Mouse (Mus musculus) kidney, adult 2 months (tissue): Measurements from ENCODE around the gene Ell. TPM values are rescaled to one million over a fixed set of nuclear protein-coding genes. Genes with fewer than 3 reads are reported as not detected.

ENCODE experiments used
- DNase-seq: peaks from one replicate; pipeline ENCODE4 v3.0.0; 2021
- H3K27ac ChIP-seq: fragments of 200-500 bp; 2 replicates; pipeline ENCODE4 v1.5.1; 2012; ENCODE audit warnings: low read depth, low read length, control low read depth, inconsistent platforms; ENCODE audit not compliant: insufficient read depth
- H3K27me3 ChIP-seq: fragments of 200-500 bp; replicated peaks from 2 replicates; pipeline ENCODE4 v1.6.1; 2012; ENCODE audit warnings: mild to moderate bottlenecking, moderate library complexity, low read length, inconsistent platforms; ENCODE audit not compliant: control insufficient read depth, insufficient read depth
- H3K36me3 ChIP-seq: fragments of 200-500 bp; 2 replicates; pipeline ENCODE4 v1.6.1; 2012; ENCODE audit warnings: mild to moderate bottlenecking, moderate library complexity, low read length, inconsistent platforms; ENCODE audit not compliant: control insufficient read depth, insufficient read depth
- H3K4me1 ChIP-seq: fragments of 200-500 bp; 2 replicates; pipeline ENCODE4 v1.6.1; 2011; ENCODE audit warnings: low read length; ENCODE audit not compliant: control insufficient read depth, insufficient read depth
- H3K4me3 ChIP-seq: fragments of 200-500 bp; 2 replicates; pipeline ENCODE4 v1.5.1; 2011; ENCODE audit warnings: mild to moderate bottlenecking, low read depth, low read length, control low read depth; ENCODE audit not compliant: insufficient read depth
- CTCF ChIP-seq: fragments of 200-500 bp; conservative IDR thresholded peaks from 2 replicates; pipeline ENCODE4 v1.5.1; 2011; ENCODE audit warnings: low read depth, mild to moderate bottlenecking, control low read depth, low read length, moderate library complexity, mixed read lengths; ENCODE audit not compliant: insufficient read depth, insufficient read length
- POLR2A ChIP-seq: fragments of 200-500 bp; IDR thresholded peaks from one replicate; pipeline ENCODE4 v1.6.1; 2011; ENCODE audit warnings: low read depth, low read length, control low read depth
- WGBS: fragments of 180-500 bp; shearing (Covaris S2); methylation state at CpG from one replicate; pipeline ENCODE4 v1.1.7; 2018; 5-methylcytosine and 5-hydroxymethylcytosine counted together
- polyA plus RNA-seq: library from polyadenylated mRNA; depleted of rRNA; stranded (reverse); fragments of >200 nt; gene quantifications from 2 replicates; pipeline ENCODE4 v1.2.3, GENCODE M21; 2012

Gene Ell
- polyA plus RNA-seq, 1 experiment, result 16.4 TPM

- TF ChIP-seq POLR2A, result no peak
- no peak for TF ChIP-seq CTCF
- H3K27ac ChIP-seq, result peak overlapping the region; percentile 27; the same call in 1 of the 2 replicates
- peaks cover 13% of the 10 kb centered on the region; the same call in 1 of the 2 replicates for H3K4me1 ChIP-seq
- H3K36me3 ChIP-seq, result no peaks in the 10 kb centered on the region
- no peak for DNase-seq
- no peaks in the 10 kb centered on the region for H3K27me3 ChIP-seq
- WGBS, result 13% methylated on average over 13 of the region's 13 CpGs
- H3K4me3 ChIP-seq, result peak overlapping the region; percentile 79
Observed at GRCm38 (mm10) chr8:70528182-70528797, 11.0 kb upstream of the Ell start.

GRCm38 (mm10) chr8:70529299-70529698, 10.0 kb upstream of the Ell start:
- peaks cover 13% of the 10 kb centered on the region; the same call in 1 of the 2 replicates for H3K4me1 ChIP-seq
- no peak overlapping the region for H3K27ac ChIP-seq
- no peaks in the 10 kb centered on the region for H3K36me3 ChIP-seq
- no peak for DNase-seq
- 64% methylated on average over 5 of the region's 5 CpGs for WGBS
- H3K27me3 ChIP-seq, result no peaks in the 10 kb centered on the region
- TF ChIP-seq CTCF (no peak), POLR2A (no peak)
- H3K4me3 ChIP-seq, result no peak overlapping the region

GRCm38 (mm10) chr8:70529741-70530161, 9.5 kb upstream of the Ell start:
- TF ChIP-seq POLR2A (no peak), CTCF (no peak)
- no peak overlapping the region for H3K4me3 ChIP-seq
- no peaks in the 10 kb centered on the region for H3K27me3 ChIP-seq
- 74% methylated on average over 3 of the region's 3 CpGs for WGBS
- H3K27ac ChIP-seq, result no peak overlapping the region
- peak; percentile 49 for DNase-seq
- H3K36me3 ChIP-seq, result no peaks in the 10 kb centered on the region
- peaks cover 13% of the 10 kb centered on the region; the same call in 1 of the 2 replicates for H3K4me1 ChIP-seq

- Histone ChIP-seq H3K27ac (no peak overlapping the region), H3K4me1 (peaks cover 13% of the 10 kb centered on the region; the same call in 1 of the 2 replicates), H3K36me3 (no peaks in the 10 kb centered on the region), H3K27me3 (no peaks in the 10 kb centered on the region), H3K4me3 (no peak overlapping the region)
- DNase-seq, result no peak
- TF ChIP-seq POLR2A (no peak), CTCF (no peak)
- WGBS, result 97% methylated on average over 2 of the region's 2 CpGs
Observed at GRCm38 (mm10) chr8:70530314-70530713, 8.9 kb upstream of the Ell start.

GRCm38 (mm10) chr8:70534281-70534680, 5.0 kb upstream of the Ell start:
- H3K4me1 ChIP-seq, result peaks cover 5% of the 10 kb centered on the region; the same call in 1 of the 2 replicates
- H3K36me3 ChIP-seq, result no peaks in the 10 kb centered on the region
- TF ChIP-seq CTCF (no peak), POLR2A (no peak)
- 93% methylated on average over 12 of the region's 12 CpGs for WGBS
- no peak overlapping the region for H3K4me3 ChIP-seq
- no peak overlapping the region for H3K27ac ChIP-seq
- no peak for DNase-seq
- no peaks in the 10 kb centered on the region for H3K27me3 ChIP-seq

- peaks cover 2% of the 10 kb centered on the region; the same call in 1 of the 2 replicates for H3K4me1 ChIP-seq
- no peak for TF ChIP-seq POLR2A
- no peak for TF ChIP-seq CTCF
- WGBS, result 93% methylated on average over 3 of the region's 3 CpGs
- no peak for DNase-seq
- H3K27ac ChIP-seq, result no peak overlapping the region
- H3K36me3 ChIP-seq, result no peaks in the 10 kb centered on the region
- H3K4me3 ChIP-seq, result no peak overlapping the region
- no peaks in the 10 kb centered on the region for H3K27me3 ChIP-seq
Observed at GRCm38 (mm10) chr8:70535221-70535620, 4.0 kb upstream of the Ell start.

- TF ChIP-seq CTCF (no peak), POLR2A (no peak)
- no peak for DNase-seq
- H3K36me3 ChIP-seq, result no peaks in the 10 kb centered on the region
- peaks cover 3% of the 10 kb centered on the region; the same call in 1 of the 2 replicates for H3K4me1 ChIP-seq
- WGBS, result 89% methylated on average over 2 of the region's 2 CpGs
- H3K4me3 ChIP-seq, result no peak overlapping the region
- H3K27ac ChIP-seq, result no peak overlapping the region
- H3K27me3 ChIP-seq, result no peaks in the 10 kb centered on the region
Observed at GRCm38 (mm10) chr8:70535701-70536100, 3.6 kb upstream of the Ell start.
